Mouse (Mus musculus): ENCODE results near the gene Wdr78.

DNA sequence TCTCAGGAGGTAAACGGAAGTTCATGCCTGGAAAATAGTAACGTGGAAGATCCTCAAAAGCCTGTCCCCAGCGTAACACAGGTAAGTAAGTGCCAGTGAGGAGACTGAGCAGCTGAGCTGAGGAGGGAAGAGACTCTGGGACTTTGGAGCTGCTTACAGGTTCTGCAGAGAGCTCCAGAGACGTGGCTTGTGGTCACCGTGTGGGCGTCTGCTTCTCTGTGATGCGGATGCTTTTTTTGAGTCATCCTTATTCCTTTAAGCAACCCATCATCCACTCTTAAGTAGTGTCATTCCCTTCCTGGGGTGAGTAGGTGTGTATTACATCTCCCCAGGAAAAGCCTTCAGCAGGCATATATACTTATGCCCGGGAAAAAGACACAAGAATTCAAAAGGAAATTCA is 18.4 kb downstream of the Wdr78 start:
- no peak for TF ChIP-seq CTCF (IDR thresholded peaks at IDR 0.05; ENCODE audit: low read depth)
- no peak for TF ChIP-seq EP300 (IDR thresholded peaks at IDR 0.05; ENCODE audit: low read depth)

Data from liver, embryonic 14.5 days (tissue).